Mouse (Mus musculus) megakaryocyte, embryonic 14.5 days (primary cell): ENCODE results near the gene Shld1. TPM values are rescaled to one million over a fixed set of nuclear protein-coding genes. Genes with fewer than 3 reads are reported as not detected.
A peak's percentile ranks its signal among the peaks of the same experiment; 100 is the strongest.

Experiments used
- H3K27me3 ChIP-seq: replicated peaks from 2 replicates; pipeline ENCODE3; 2012; ENCODE audit warnings: inconsistent platforms
- H3K36me3 ChIP-seq: replicated peaks from 2 replicates; pipeline ENCODE3; 2012; ENCODE audit warnings: low read length, inconsistent platforms, mixed read lengths
- H3K4me1 ChIP-seq: 2 replicates; pipeline ENCODE4 v1.6.1; 2012; ENCODE audit warnings: inconsistent platforms
- H3K4me3 ChIP-seq: replicated peaks from 2 replicates; pipeline ENCODE3; 2012; ENCODE audit warnings: moderate library complexity, mild to moderate bottlenecking, inconsistent platforms
- H3K9me3 ChIP-seq: 2 replicates; pipeline ENCODE4 v1.6.1; 2012; ENCODE audit warnings: inconsistent platforms
- FLI1 ChIP-seq: IDR thresholded peaks from 2 replicates; pipeline ENCODE4 v1.6.1; 2012; ENCODE audit warnings: low read length, inconsistent platforms, mixed read lengths
- GATA1 ChIP-seq: IDR thresholded peaks from 3 replicates; pipeline ENCODE4 v1.6.1; 2012; ENCODE audit warnings: mixed read lengths, low read length, inconsistent platforms, borderline replicate concordance
- polyA plus RNA-seq: library from polyadenylated mRNA; stranded (reverse); fragments of >175 nt; gene quantifications from 2 replicates; pipeline ENCODE4 v1.2.3, GENCODE M21; 2012; ENCODE audit warnings: low replicate concordance; ENCODE audit not compliant: insufficient read depth

Shld1 gene
- polyA plus RNA-seq, 1 experiment = not detected

- H3K4me1 ChIP-seq = no peaks in the 10 kb centered on the region
- TF ChIP-seq FLI1 (no peak), GATA1 (no peak)
- peaks cover 10% of the 10 kb centered on the region for H3K9me3 ChIP-seq
- H3K36me3 ChIP-seq = no peaks in the 10 kb centered on the region
- H3K4me3 ChIP-seq = no peak overlapping the region
- H3K27me3 ChIP-seq = no peaks in the 10 kb centered on the region
Observed at GRCm38 (mm10) chr2:132770822-132771221, 84.1 kb downstream of the Shld1 start.

DNA sequence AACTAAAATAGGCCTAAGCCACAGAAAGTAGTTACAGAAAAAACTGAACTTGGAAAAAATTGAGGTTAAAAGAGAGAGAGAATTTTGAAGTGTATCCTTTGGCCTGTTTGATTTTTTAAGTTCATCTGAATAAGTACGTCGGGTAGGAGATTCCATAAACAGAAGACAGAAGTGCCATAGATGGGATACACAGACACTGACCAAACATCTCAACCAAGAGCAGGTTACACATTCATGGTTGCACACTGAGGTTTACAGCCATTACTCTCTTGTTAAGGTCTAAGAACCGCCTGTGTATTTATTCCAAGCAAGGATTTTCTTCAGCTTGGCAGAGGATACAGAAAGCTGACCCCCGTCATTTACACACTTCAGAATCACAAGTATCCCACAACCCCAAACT, 94.2 kb downstream of the Shld1 start, which contains the start of gene Chgb:
TSS of gene Chgb (plus strand) at position 301 of the 400 bp plus-strand sequence.
- H3K4me3 ChIP-seq = peak within 1 kb of the TSS; percentile 79
- no peaks in the 10 kb centered on the region for H3K36me3 ChIP-seq
- no peak for TF ChIP-seq GATA1
- peaks cover 9% of the 10 kb centered on the region for H3K4me1 ChIP-seq
- peaks cover 15% of the 10 kb centered on the region for H3K27me3 ChIP-seq
- H3K9me3 ChIP-seq = no peaks in the 10 kb centered on the region

- no peaks in the 10 kb centered on the region for H3K9me3 ChIP-seq
- peaks cover 9% of the 10 kb centered on the region for H3K4me1 ChIP-seq
- no peaks in the 10 kb centered on the region for H3K36me3 ChIP-seq
- peak overlapping the region; percentile 79 for H3K4me3 ChIP-seq
- TF ChIP-seq GATA1 (no peak), FLI1 (no peak)
- H3K27me3 ChIP-seq = peaks cover 15% of the 10 kb centered on the region
Observed at GRCm38 (mm10) chr2:132781439-132782068, 94.8 kb downstream of the Shld1 start.

DNA sequence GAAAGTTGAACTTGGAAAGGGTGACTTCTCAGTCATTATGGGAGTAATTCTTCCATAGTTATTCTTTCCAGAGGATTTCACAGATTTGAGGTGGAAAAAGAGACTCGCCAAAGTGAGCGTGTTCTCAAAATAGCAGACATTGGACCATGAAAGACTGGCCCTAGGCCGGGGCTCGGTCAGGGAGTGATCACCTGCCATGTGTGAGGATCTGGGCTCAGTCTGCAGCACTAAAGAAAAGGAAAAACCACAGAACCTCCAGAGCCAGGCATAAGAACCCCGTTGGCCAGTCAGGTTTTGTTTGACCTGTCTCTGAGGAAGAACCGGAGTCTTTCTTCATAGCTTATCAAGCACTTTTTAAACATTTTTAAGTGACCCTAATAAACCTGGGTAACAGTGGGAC, 97.3 kb downstream of the Shld1 start:
- no peak overlapping the region for H3K4me3 ChIP-seq
- TF ChIP-seq GATA1 (no peak), FLI1 (no peak)
- no peaks in the 10 kb centered on the region for H3K36me3 ChIP-seq
- peaks cover 15% of the 10 kb centered on the region for H3K27me3 ChIP-seq
- H3K4me1 ChIP-seq = peaks cover 9% of the 10 kb centered on the region
- no peaks in the 10 kb centered on the region for H3K9me3 ChIP-seq

DNA sequence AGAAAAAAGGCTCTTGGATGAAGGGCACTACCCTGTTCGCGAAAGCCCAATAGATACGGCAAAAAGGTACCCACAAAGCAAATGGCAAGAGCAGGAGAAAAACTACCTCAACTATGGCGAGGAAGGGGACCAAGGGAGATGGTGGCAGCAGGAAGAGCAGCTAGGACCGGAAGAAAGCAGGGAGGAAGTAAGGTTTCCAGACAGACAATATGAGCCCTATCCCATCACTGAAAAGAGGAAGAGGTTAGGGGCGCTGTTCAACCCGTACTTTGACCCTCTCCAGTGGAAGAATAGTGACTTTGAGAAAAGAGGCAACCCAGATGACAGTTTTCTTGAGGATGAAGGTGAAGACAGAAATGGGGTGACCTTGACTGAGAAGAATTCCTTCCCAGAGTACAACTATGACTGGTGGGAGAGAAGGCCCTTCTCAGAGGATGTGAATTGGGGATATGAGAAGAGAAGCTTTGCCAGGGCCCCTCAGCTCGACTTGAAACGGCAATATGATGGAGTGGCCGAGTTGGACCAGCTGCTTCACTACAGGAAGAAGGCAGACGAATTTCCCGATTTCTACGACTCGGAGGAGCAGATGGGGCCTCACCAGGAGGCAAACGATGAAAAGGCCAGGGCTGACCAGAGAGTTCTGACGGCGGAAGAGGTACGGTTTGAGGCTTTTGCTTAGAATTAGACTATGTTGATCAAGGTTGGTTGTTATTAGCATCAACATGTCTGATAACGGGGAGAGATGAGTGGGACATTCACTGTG, 106.9 kb downstream of the Shld1 start:
- Histone ChIP-seq H3K9me3 (0 out of 2 replicates have a peak, but pooled peaks cover 3% of the 10 kb centered on the region), H3K36me3 (no peaks in the 10 kb centered on the region), H3K27me3 (no peaks in the 10 kb centered on the region), H3K4me1 (no peaks in the 10 kb centered on the region), H3K4me3 (no peak overlapping the region)
- TF ChIP-seq GATA1 (no peak), FLI1 (no peak)

DNA sequence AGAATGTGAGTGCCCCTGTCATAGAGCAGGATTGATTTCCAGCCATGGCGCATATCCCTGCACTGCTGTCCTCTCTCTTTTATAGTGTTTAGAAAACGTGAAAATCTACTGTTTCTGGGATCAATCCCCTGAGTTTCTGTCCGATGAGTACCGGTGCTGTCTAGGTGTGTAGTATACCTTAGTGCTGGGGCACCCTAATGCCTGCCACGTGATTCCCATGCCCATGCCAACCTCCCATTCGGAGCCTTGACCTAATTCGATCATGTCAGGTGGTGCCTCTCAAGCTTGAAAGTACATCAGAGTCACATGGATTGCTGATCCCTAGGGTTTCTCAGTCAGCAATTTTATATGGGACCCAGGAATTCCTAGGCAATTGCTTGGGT, 107.5 kb downstream of the Shld1 start:
- 0 out of 2 replicates have a peak, but pooled peaks cover 3% of the 10 kb centered on the region for H3K9me3 ChIP-seq
- no peak for TF ChIP-seq FLI1
- TF ChIP-seq GATA1 = no peak
- H3K27me3 ChIP-seq = no peaks in the 10 kb centered on the region
- H3K4me1 ChIP-seq = no peaks in the 10 kb centered on the region
- no peak overlapping the region for H3K4me3 ChIP-seq
- H3K36me3 ChIP-seq = no peaks in the 10 kb centered on the region

Other genes starting within 250 kb of the Shld1 start
- 0.64 and 5.3 TPM in 2 replicates for gene Gpcpd1, start 99.2 kb upstream of the Shld1 start, polyA plus RNA-seq
- 0.06 TPM in 1 of 2 replicates, not detected in the other for gene Chgb, start 94.3 kb downstream of the Shld1 start, polyA plus RNA-seq
- 2.6 and 3.4 TPM in 2 replicates for gene Trmt6, start 129.1 kb downstream of the Shld1 start, polyA plus RNA-seq
- gene Mcm8, start 129.2 kb downstream of the Shld1 start, polyA plus RNA-seq = 1.6 and 3.6 TPM in 2 replicates
- gene Crls1, start 159.7 kb downstream of the Shld1 start, polyA plus RNA-seq = 38.6 and 39.3 TPM in 2 replicates
- gene Lrrn4, start 194.0 kb downstream of the Shld1 start, polyA plus RNA-seq = 0.07 TPM in 1 of 2 replicates, not detected in the other